Mouse (Mus musculus) cerebellum, adult 2 months (tissue): ENCODE measurements around the gene Asdurf.

ENCODE experiments used
- CTCF ChIP-seq: fragments of 200-500 bp; IDR thresholded peaks from 2 replicates; pipeline ENCODE4 v1.5.1; 2011; ENCODE audit warnings: low read depth, mild to moderate bottlenecking, control low read depth, low read length, moderate library complexity, borderline replicate concordance; ENCODE audit not compliant: insufficient read depth
- POLR2A ChIP-seq: fragments of 200-500 bp; IDR thresholded peaks from 2 replicates; pipeline ENCODE4 v1.6.1; 2011; ENCODE audit warnings: low read length, control low read depth, borderline replicate concordance; ENCODE audit not compliant: insufficient read depth

- no peak for TF ChIP-seq CTCF
- TF ChIP-seq POLR2A, result no peak
Measured at GRCm38 (mm10) chr1:53388762-53389161, 36.3 kb upstream of the Asdurf start.
